Mouse (Mus musculus): ENCODE data around the gene Bbs12.

GRCm38 (mm10) chr3:37329963-37330362, 17.6 kb downstream of the Bbs12 start:
- no peak for TF ChIP-seq POLR2A (IDR thresholded peaks at IDR 0.05; ENCODE audit: insufficient read length, low read depth)
- no peak for TF ChIP-seq USF1 (IDR thresholded peaks at IDR 0.05; ENCODE audit: low read depth)
- no peak for TF ChIP-seq MAX (IDR thresholded peaks at IDR 0.05; ENCODE audit: low read depth)
- no peak for TF ChIP-seq POLR2AphosphoS2 (IDR thresholded peaks at IDR 0.05; ENCODE audit: insufficient read length, low read depth)
- TF ChIP-seq CEBPB (IDR thresholded peaks at IDR 0.05; ENCODE audit: insufficient read depth, poor library complexity, severe bottlenecking), result no peak
- TF ChIP-seq SRF (IDR thresholded peaks at IDR 0.05; ENCODE audit: control insufficient read depth, insufficient read length, low read depth), result no peak
- TF ChIP-seq MYOG (IDR thresholded peaks at IDR 0.05; ENCODE audit: control insufficient read depth in 1 of 3, insufficient read depth in 1 of 3, insufficient read length in 2 of 3, low read depth in 2 of 3), result no peak
- no peak for TF ChIP-seq E2F4 (IDR thresholded peaks at IDR 0.05; ENCODE audit: insufficient read depth)
- TF ChIP-seq TCF12 (IDR thresholded peaks at IDR 0.05; ENCODE audit: insufficient read depth, poor library complexity, severe bottlenecking), result no peak

Data from myocyte (in vitro differentiated cells).